Mouse (Mus musculus) kidney, embryonic 14.5 days (tissue): Measurements from ENCODE around the gene Tjp1. TPM values are rescaled to one million over a fixed set of nuclear protein-coding genes. Genes with fewer than 3 reads are reported as not detected.

Experiments used
- ATAC-seq: fragments of 200-750 bp; cut with Nextera tagmentation; 2 replicates; pipeline ENCODE4 v1.8.0; 2017; ENCODE audit warnings: moderate number of reproducible peaks, mild to moderate bottlenecking, moderate TSS enrichment, moderate library complexity; ENCODE audit not compliant: low FRiP score, low TSS enrichment
- H3K27ac ChIP-seq: fragments of 300-500 bp; sonication (generic); 2 replicates; pipeline ENCODE4 v1.5.1; 2014; ENCODE audit warnings: low read depth, mild to moderate bottlenecking, low read length, moderate library complexity, mixed read lengths
- H3K27me3 ChIP-seq: fragments of 300-500 bp; sonication (generic); 2 replicates; pipeline ENCODE4 v1.6.1; 2014; ENCODE audit warnings: mild to moderate bottlenecking, low read length; ENCODE audit not compliant: control insufficient read depth, insufficient read depth
- H3K36me3 ChIP-seq: fragments of 300-500 bp; sonication (generic); 2 replicates; pipeline ENCODE4 v1.6.1; 2014; ENCODE audit warnings: low read length, mixed read lengths; ENCODE audit not compliant: control insufficient read depth, insufficient read depth
- H3K4me1 ChIP-seq: fragments of 300-500 bp; sonication (generic); 2 replicates; pipeline ENCODE4 v1.6.1; 2014; ENCODE audit warnings: low read length, mixed read lengths; ENCODE audit not compliant: control insufficient read depth, insufficient read depth
- H3K4me2 ChIP-seq: fragments of 300-500 bp; sonication (generic); replicated peaks from 2 replicates; pipeline ENCODE4 v1.6.1; 2014; ENCODE audit warnings: low read depth, mild to moderate bottlenecking, low read length
- H3K4me3 ChIP-seq: fragments of 300-500 bp; sonication (generic); 2 replicates; pipeline ENCODE4 v1.5.1; 2014; ENCODE audit warnings: mild to moderate bottlenecking, low read length
- H3K9ac ChIP-seq: fragments of 300-500 bp; sonication (generic); 2 replicates; pipeline ENCODE4 v1.6.1; 2014; ENCODE audit warnings: low read depth, mild to moderate bottlenecking, low read length, moderate library complexity
- H3K9me3 ChIP-seq: fragments of 300-500 bp; sonication (generic); 2 replicates; pipeline ENCODE4 v1.6.1; 2016; ENCODE audit warnings: low read length; ENCODE audit not compliant: control insufficient read depth
- WGBS: fragments of 180-500 bp; shearing (Covaris S2); extraction: QIAGEN DNeasy Blood & Tissue Kit; methylation state at CpG from one replicate; pipeline ENCODE4 v1.1.7; 2014; 5-methylcytosine and 5-hydroxymethylcytosine counted together
- polyA plus RNA-seq: library from polyadenylated mRNA; unstranded; fragments of >200 nt; fragmentation: Nextera tagmentation; extraction: Ambion mirVana; gene quantifications from 2 replicates; pipeline ENCODE4 v1.2.1, GENCODE M21; 2014

Gene Tjp1
- polyA plus RNA-seq, 1 experiment from 2014 or later, result 18.9 TPM

DNA sequence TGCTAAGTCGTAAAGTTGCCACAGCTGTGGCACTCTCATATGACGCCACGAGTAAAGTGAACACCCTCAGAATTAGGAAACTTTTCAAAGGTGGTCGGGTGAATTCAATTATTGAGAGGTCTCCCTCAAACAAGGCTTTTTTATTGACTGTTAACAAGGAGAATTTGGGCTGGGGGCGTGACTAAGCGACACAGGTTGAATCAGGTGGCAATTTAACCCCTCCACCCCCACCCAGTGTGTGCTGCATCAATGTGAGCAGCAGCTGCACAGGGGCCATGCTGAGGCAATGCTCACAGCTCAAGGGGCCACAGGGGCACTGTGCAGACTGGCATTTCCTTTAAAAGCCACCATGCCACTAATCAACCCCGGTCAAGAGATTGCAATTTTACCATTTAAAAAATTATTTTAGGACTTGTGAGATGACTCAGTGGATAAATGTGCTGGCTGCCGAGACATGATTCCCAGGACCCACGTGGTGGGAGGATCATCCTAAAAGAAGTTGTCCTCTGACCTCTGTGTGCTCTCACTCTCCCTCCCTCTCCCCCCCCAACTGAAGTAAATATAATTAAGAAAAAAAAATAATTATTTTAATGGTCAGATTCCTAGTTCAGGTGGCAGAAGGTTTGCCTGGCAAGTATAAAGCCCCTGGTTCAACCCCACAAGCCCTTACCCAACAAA lies 96.4 kb downstream of the Tjp1 start:
- no peak overlapping the region for H3K27ac ChIP-seq

DNA sequence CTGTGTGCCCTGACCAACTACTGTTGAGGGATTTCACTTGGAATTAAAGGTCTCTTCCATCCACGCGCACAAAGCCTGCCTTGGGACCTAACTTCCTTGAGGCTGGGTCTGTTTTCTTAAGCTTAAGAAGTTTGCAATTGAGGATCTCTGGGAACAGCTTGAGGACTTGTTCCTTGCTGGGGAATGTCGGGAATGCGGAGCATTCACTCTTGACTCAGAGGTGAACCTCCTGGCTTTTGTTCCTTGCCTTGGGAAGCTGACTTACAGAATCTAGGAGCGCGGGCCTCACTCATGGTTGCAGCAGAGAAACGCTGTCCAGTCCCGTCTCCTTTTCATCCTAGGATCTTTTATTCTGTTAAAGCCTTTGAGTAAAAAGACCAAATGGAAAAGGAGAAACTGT lies 97.2 kb downstream of the Tjp1 start:
- Histone ChIP-seq H3K4me1 (no peaks in the 10 kb centered on the region), H3K36me3 (no peaks in the 10 kb centered on the region), H3K4me2 (no peak overlapping the region), H3K4me3 (no peak overlapping the region), H3K9ac (no peak overlapping the region), H3K9me3 (no peaks in the 10 kb centered on the region), H3K27me3 (no peaks in the 10 kb centered on the region), H3K27ac (no peak overlapping the region)
- ATAC-seq, result no peak
- 19% methylated on average over 8 of the region's 8 CpGs for WGBS

More for the DNA sequence above, 96.4 kb downstream of the Tjp1 start:
- H3K9me3 ChIP-seq, result no peaks in the 10 kb centered on the region
- no peak overlapping the region for H3K9ac ChIP-seq
- peak; percentile 51; the same call in 1 of the 2 replicates for ATAC-seq
- no peak overlapping the region for H3K4me2 ChIP-seq
- H3K4me1 ChIP-seq, result no peaks in the 10 kb centered on the region
- 27% methylated on average over 9 of the region's 9 CpGs for WGBS
- no peak overlapping the region for H3K4me3 ChIP-seq
- no peaks in the 10 kb centered on the region for H3K36me3 ChIP-seq
- no peaks in the 10 kb centered on the region for H3K27me3 ChIP-seq

DNA sequence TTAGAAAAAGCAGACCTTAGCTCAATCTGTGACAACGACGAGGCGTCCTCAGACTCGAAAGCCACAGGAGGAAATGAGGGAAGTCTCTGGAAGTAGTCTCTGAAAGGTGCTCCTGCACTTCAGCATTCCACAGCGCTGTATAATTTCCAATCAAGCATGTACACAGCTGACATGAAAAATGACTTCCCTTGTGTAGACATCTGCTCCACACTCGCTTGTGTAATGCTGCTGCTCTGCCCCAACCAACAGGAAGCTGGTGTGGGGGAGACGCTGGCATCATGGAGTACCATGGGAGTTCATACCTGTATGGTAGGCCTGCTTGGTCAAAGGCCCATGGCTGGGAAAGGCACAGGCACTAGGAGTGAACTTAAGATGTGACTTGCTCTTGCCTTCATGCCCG lies 103.1 kb downstream of the Tjp1 start:
- WGBS, result 59% methylated on average over 8 of the region's 8 CpGs
- Histone ChIP-seq H3K9me3 (no peaks in the 10 kb centered on the region), H3K4me3 (no peak overlapping the region), H3K4me1 (peaks cover 17% of the 10 kb centered on the region), H3K36me3 (no peaks in the 10 kb centered on the region), H3K4me2 (no peak overlapping the region), H3K9ac (no peak overlapping the region), H3K27ac (0 out of 2 replicates have a peak overlapping the region, but pooled peaks have one; percentile 14), H3K27me3 (no peaks in the 10 kb centered on the region)
- no peak; the same call in 1 of the 2 replicates for ATAC-seq

DNA sequence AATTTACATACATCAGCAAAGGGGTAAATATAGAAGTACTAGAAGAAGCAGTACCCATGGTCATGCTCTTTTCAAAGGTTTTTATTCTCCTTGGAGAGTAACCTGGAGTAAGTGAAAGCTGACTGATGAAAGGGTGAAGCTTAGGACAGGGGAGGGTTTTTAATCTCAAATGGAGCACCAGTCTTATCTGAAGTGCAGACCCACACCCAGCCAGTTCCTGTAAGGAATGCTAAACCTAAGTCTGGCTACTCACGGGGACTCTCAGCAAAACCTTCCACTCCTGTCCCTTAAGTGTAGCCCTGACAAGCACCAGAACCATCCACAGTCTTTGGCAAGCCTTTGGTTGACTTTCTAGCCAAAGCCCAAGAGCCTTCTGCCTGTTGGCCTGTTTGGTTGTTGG lies 105.1 kb downstream of the Tjp1 start:
- no peak overlapping the region for H3K27ac ChIP-seq
- ATAC-seq, result no peak
- H3K36me3 ChIP-seq, result no peaks in the 10 kb centered on the region

DNA sequence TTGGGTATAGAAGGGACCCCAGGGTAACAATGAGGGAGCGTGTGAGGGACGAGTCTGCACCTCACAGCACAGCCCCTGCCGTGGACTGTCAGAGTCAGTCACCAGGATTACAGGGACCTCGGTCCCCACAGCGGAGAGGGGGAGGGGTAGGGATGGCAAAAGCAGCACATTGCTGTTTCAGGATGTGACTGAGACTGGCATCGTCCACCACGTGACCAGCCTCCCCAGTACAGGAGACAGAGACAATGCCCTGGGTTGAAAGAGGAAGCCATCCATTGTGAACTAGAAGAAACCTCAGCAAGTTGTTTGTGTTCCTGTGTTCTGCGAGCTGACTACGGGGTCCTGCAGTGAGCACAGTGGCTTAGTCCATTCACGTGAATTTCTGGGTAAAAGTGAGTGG lies 106.1 kb downstream of the Tjp1 start:
- H3K27me3 ChIP-seq, result no peaks in the 10 kb centered on the region
- ATAC-seq, result peak; percentile 46; the same call in 1 of the 2 replicates
- H3K4me2 ChIP-seq, result no peak overlapping the region
- H3K36me3 ChIP-seq, result no peaks in the 10 kb centered on the region
- peaks cover 27% of the 10 kb centered on the region for H3K4me1 ChIP-seq
- H3K27ac ChIP-seq, result no peak overlapping the region
- no peak overlapping the region for H3K4me3 ChIP-seq
- WGBS, result 32% methylated on average over 10 of the region's 10 CpGs
- no peaks in the 10 kb centered on the region for H3K9me3 ChIP-seq
- H3K9ac ChIP-seq, result no peak overlapping the region

More for the DNA sequence above, 105.1 kb downstream of the Tjp1 start:
- Histone ChIP-seq H3K9ac (no peak overlapping the region), H3K4me3 (no peak overlapping the region), H3K4me1 (peaks cover 21% of the 10 kb centered on the region), H3K27me3 (no peaks in the 10 kb centered on the region), H3K4me2 (no peak overlapping the region), H3K9me3 (no peaks in the 10 kb centered on the region)
- 95% methylated on average over 1 of the region's 1 CpGs for WGBS

DNA sequence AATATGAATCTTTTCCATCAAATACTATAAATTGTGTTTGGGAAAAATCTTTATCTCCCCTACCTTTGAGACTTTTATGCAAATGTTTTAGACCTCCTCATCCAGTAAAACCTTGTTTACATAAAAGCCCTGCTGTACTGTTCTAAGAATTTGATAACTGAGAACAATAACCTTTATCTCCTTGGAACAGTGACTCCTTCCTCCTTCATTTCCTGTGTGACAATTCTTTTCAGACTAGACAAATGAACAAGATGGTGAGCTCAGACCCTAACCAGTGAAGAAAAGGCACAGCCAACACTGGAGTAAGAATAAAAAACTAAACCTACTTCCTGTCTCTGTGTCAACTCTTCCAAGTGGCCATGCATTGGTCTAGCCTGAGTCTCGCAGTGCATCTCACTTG lies 107.7 kb downstream of the Tjp1 start:
- no peak for ATAC-seq
- no peaks in the 10 kb centered on the region for H3K36me3 ChIP-seq
- 86% methylated on average over 1 of the region's 1 CpGs for WGBS
- H3K27me3 ChIP-seq, result no peaks in the 10 kb centered on the region
- H3K9ac ChIP-seq, result no peak overlapping the region
- H3K4me1 ChIP-seq, result peaks cover 37% of the 10 kb centered on the region
- H3K4me3 ChIP-seq, result no peak overlapping the region
- no peaks in the 10 kb centered on the region for H3K9me3 ChIP-seq
- no peak overlapping the region for H3K27ac ChIP-seq
- H3K4me2 ChIP-seq, result no peak overlapping the region

DNA sequence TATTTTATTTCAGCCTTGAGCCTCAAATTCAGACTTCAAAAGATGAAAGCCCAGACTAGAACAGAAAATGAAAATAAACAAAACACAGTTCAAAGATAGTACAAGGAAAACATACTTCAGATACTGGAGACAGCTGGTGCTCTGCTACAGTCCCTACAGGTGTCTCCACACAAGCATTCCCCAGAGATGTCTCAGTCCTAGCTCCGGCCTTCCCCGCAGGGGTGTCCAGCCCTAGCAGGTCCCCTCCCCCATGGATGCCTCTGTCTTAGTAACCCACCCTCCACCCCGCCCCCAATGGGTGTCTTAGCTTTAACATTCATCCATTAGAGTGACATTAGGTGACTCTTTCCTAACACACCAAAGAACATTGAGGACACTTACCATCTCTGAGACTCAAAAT lies 108.6 kb downstream of the Tjp1 start:
- H3K36me3 ChIP-seq, result no peaks in the 10 kb centered on the region
- ATAC-seq, result no peak
- H3K9me3 ChIP-seq, result no peaks in the 10 kb centered on the region
- H3K9ac ChIP-seq, result no peak overlapping the region
- H3K4me1 ChIP-seq, result peaks cover 35% of the 10 kb centered on the region
- 48% methylated on average over 3 of the region's 3 CpGs for WGBS
- no peak overlapping the region for H3K4me3 ChIP-seq
- H3K4me2 ChIP-seq, result no peak overlapping the region
- no peak overlapping the region for H3K27ac ChIP-seq
- H3K27me3 ChIP-seq, result no peaks in the 10 kb centered on the region

DNA sequence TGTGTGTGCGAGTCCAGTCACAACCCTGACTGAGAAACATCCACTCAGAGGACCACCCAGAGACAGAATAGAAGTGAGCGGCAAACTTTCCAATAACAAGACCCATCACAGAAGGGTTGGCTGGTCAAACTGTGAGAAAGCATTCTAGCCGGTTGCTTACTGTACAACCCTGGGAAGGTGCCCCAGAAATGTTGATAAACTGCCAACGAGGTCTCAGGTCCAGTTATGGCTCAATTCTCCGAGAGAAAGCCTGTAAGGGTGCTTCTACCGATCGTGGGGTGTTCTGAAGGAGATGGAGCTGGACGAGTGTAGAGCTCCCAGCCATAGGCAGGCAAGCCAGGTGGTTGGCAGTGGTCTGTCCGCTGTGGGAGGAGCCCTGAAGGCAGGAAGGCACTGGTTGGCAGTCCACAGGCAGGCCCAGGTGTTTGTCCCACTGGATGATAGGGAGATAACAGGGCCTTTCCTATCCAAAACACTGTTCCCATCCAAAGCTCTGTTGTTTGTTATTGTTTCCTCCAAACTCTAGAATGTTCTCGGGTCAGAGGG lies 109.1 kb downstream of the Tjp1 start:
- no peak overlapping the region for H3K4me3 ChIP-seq
- H3K9ac ChIP-seq, result no peak overlapping the region
- peaks cover 35% of the 10 kb centered on the region for H3K4me1 ChIP-seq
- no peaks in the 10 kb centered on the region for H3K36me3 ChIP-seq
- WGBS, result 72% methylated on average over 10 of the region's 10 CpGs
- no peak overlapping the region for H3K4me2 ChIP-seq
- peak overlapping the region; percentile 87; the same call in 1 of the 2 replicates for H3K27ac ChIP-seq
- no peaks in the 10 kb centered on the region for H3K27me3 ChIP-seq
- no peak for ATAC-seq
- no peaks in the 10 kb centered on the region for H3K9me3 ChIP-seq
